Comparison of ENCODE assay signal across 27 mouse cellular contexts in the genomic region with DNA sequence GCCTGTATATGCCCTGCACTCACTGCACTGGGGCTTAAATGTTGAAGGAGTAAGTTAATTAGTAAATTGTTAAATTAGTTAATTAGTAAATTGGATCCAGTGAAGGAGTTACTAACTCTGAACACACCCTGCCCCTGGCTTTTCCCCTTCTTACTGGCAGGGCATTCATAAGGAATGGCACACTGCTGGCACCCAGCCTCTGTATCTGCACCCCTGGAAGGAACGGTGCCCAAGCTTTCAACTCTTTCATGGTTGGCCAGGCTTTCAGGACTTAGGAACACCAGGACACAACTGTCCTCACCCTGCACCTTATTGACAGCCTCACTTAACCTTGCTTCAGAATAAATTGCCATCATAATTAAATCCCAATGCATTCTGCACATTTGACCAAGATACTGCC.
DNase-seq lines count a peak whose midpoint lies in the region; ATAC-seq and TF ChIP-seq lines count a peak whose summit lies in the region.
"Had no signal": no experiment of that assay in that cellular context is flagged by ENCODE, and none has a peak within 500 bp of the region (broad histone marks: within the 10 kb centered on the region; RNA-seq: fewer than 3 reads in every experiment).

No protein-coding gene starts in this region.

- H3K9ac ChIP-seq in kidney, embryonic 14.5 days (ENCODE audit: low read depth, low read length), result no peak overlapping the region
- no peak overlapping the region for H3K9ac ChIP-seq in liver, postnatal 0 days (replicated peaks)
- H3K9ac ChIP-seq: embryonic facial prominence, embryonic 13.5 days; hindbrain, embryonic 12.5 days; hindbrain, embryonic 15.5 days had no signal

- no peak overlapping the region for H3K27ac ChIP-seq in kidney, embryonic 14.5 days (ENCODE audit: low read depth, low read length)
- H3K27ac ChIP-seq in liver, postnatal 0 days (ENCODE audit: low read depth), result no peak overlapping the region
- H3K27ac ChIP-seq: embryonic facial prominence, embryonic 10.5 days; embryonic facial prominence, embryonic 13.5 days; heart, adult 2 months; hindbrain, embryonic 12.5 days; hindbrain, embryonic 15.5 days had no signal

- no peaks in the 10 kb centered on the region for H3K27me3 ChIP-seq in kidney, embryonic 14.5 days (ENCODE audit: control insufficient read depth, insufficient read depth, low read length)
- H3K27me3 ChIP-seq in liver, postnatal 0 days (ENCODE audit: insufficient read depth, low read length), result no peaks in the 10 kb centered on the region
- H3K27me3 ChIP-seq: CH12.LX; hindbrain, embryonic 12.5 days; hindbrain, embryonic 15.5 days; Patski had no signal

- H3K4me1 ChIP-seq in kidney, embryonic 14.5 days (ENCODE audit: control insufficient read depth, insufficient read depth, low read length), result no peaks in the 10 kb centered on the region
- no peaks in the 10 kb centered on the region for H3K4me1 ChIP-seq in liver, postnatal 0 days (ENCODE audit: insufficient read depth)
- H3K4me1 ChIP-seq: hindbrain, embryonic 12.5 days; hindbrain, embryonic 15.5 days had no signal

- no peaks in the 10 kb centered on the region for H3K36me3 ChIP-seq in kidney, embryonic 14.5 days (ENCODE audit: control insufficient read depth, insufficient read depth, low read length)
- no peaks in the 10 kb centered on the region for H3K36me3 ChIP-seq in liver, postnatal 0 days (replicated peaks; ENCODE audit: insufficient read depth, low read length)
- H3K36me3 ChIP-seq: embryonic facial prominence, embryonic 10.5 days; embryonic facial prominence, embryonic 13.5 days; G1E; hindbrain, embryonic 12.5 days had no signal

- TF ChIP-seq EP300 in liver, postnatal 0 days (IDR thresholded peaks at IDR 0.05; ENCODE audit: low read depth), result no peak

- H3K4me2 ChIP-seq in kidney, embryonic 14.5 days (replicated peaks; ENCODE audit: low read depth, low read length), result no peak overlapping the region
- H3K4me2 ChIP-seq in liver, postnatal 0 days (ENCODE audit: low read depth, low read length), result no peak overlapping the region
- H3K4me2 ChIP-seq: embryonic facial prominence, embryonic 13.5 days; heart, embryonic 11.5 days; hindbrain, embryonic 12.5 days; hindbrain, embryonic 15.5 days had no signal

- 88% methylated on average over 1 of the region's 1 CpGs for WGBS in kidney, embryonic 14.5 days
- 86% methylated on average over 1 of the region's 1 CpGs for WGBS in liver, postnatal 0 days (ENCODE audit: insufficient replicate concordance)

- no peak for ATAC-seq in kidney, embryonic 14.5 days (ENCODE audit: low FRiP score, low TSS enrichment)
- ATAC-seq in liver, postnatal 0 days, result no peak
- ATAC-seq: forebrain, embryonic 14.5 days; Patski had no signal

- no peaks in the 10 kb centered on the region for H3K9me3 ChIP-seq in kidney, embryonic 14.5 days (ENCODE audit: control insufficient read depth, low read length)
- H3K9me3 ChIP-seq in liver, postnatal 0 days (ENCODE audit: low read length), result no peaks in the 10 kb centered on the region
- H3K9me3 ChIP-seq: embryonic facial prominence, embryonic 10.5 days; embryonic facial prominence, embryonic 13.5 days; hindbrain, embryonic 12.5 days; hindbrain, embryonic 15.5 days had no signal

- TF ChIP-seq CTCF in liver, postnatal 0 days (IDR thresholded peaks at IDR 0.05; ENCODE audit: low read depth), result no peak

- no peak overlapping the region for H3K4me3 ChIP-seq in kidney, embryonic 14.5 days (ENCODE audit: low read length)
- H3K4me3 ChIP-seq in liver, postnatal 0 days (ENCODE audit: low read depth, low read length), result no peak overlapping the region
- H3K4me3 ChIP-seq: embryonic facial prominence, embryonic 10.5 days; embryonic facial prominence, embryonic 13.5 days; heart, adult 2 months; hindbrain, embryonic 12.5 days; hindbrain, embryonic 15.5 days had no signal

- peak; percentile 72 for DNase-seq in kidney, adult 11 months
- peak; percentile 63 to 76 for DNase-seq in kidney, adult 8-10 months
- DNase-seq in kidney, postnatal 10 days, result peak; percentile 39
- peak; percentile 71 to 74 for DNase-seq in kidney, postnatal 36 days
- no peak for DNase-seq in c-Kit-positive CD71-positive TER-119-positive erythroid progenitor cells, embryonic 14.5 days (ENCODE audit: low spot score)
- no peak for DNase-seq in cerebellum, postnatal 10 days
- DNase-seq in liver, postnatal 0 days, result no peak
- DNase-seq: adrenal gland, postnatal 10 days; adrenal gland, postnatal 36 days; B cell, adult 2 months; cerebellum, adult 11 months; cerebellum, adult 2 months; cerebellum, adult 9-11 months; cerebellum, postnatal 36 days; embryo, embryonic 11 days; gastrocnemius, postnatal 25 days; heart, adult 2 months had no signal

Comparison
In these comparisons a context has a peak if more than half of its experiments do, and no peak if none do; other contexts are left out.
1. DNase-seq: peak in kidney, adult 11 months (single experiment), kidney, adult 8-10 months (2 of 2), kidney, postnatal 10 days (single experiment) and kidney, postnatal 36 days (2 of 2); none in c-Kit-positive CD71-positive TER-119-positive erythroid progenitor cells, embryonic 14.5 days (single experiment), cerebellum, postnatal 10 days (0 of 2) and liver, postnatal 0 days (single experiment).